Mouse (Mus musculus): ENCODE measurements around the gene Hist3h2ba.
"Not testable (repeated sequence)": the region's sequence is repeated elsewhere in the genome, so short reads cannot be mapped to it uniquely, and the experiment has no call there.

Hist3h2ba gene

DNA sequence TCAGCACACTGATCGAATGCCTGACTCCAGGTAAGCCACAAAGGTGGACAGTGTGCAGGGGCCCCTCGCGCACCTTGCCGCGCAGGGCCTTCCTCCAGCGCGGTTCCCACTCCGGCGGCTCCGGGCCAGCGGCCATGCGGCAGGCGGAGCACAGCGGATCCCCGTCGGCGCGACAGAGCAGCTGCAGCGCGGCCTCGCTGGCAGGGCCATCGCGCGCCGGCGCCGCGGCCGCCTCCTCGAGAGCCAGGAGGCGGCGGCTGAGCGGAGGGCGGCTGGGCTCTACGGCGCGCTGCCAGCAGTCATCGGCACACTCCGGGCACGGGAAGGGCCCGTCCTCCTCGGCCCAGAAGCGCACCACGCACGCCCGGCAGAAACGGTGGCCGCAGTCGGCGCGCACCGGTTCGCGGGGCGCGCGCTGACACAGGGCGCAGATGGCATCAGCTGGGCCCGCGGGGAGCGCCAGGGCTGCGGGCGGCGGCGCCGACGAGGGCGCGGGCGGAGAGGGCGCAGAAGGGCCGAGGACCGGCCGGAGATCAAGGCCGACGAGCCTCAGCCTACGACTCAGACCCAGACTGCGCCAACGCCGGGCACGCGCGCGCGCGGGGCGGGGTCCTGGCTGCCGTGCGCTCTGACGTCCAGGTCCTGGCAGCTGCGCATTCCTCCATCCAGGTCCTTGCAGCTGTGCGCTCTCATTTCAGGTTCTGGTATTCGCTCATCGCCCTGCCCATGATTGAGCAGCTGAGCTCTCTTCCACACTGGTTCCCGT, 10.2 kb upstream of the Hist3h2ba start, which contains the start of gene Rnf187:
TSS of gene Rnf187 (minus strand) at position 595 of the 766 bp plus-strand sequence.
- DNase-seq (ENCODE audit: low spot score): peak; percentile 90

GRCm38 (mm10) chr11:58939088-58939439, 9.7 kb upstream of the Hist3h2ba start:
- DNase-seq (ENCODE audit: low spot score): no peak

DNA sequence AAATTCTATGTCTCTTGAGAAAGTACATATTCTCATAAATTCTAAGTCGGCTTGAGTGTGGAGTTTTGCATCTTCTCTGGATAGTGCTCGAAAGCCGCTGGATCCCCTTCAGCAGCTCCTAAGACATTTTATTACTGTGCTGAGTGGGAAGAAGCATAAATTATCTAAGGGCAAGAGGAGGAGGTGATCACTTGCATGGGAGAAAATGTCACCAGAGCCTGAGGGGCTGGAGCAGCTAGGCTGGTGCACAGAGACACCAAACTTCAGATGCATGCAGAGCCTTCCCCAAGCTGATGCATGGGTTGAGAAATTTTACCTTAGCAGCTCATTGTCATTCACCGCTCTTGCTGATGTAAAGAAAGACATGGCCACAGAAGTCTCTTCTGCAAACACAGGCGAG, 4.6 kb upstream of the Hist3h2ba start:
- DNase-seq (ENCODE audit: low spot score): no peak

GRCm38 (mm10) chr11:58947306-58947705, 1.4 kb upstream of the Hist3h2ba start:
- no peak for DNase-seq (ENCODE audit: low spot score)

- no peak for DNase-seq (ENCODE audit: low spot score)
Observed at GRCm38 (mm10) chr11:58947798-58948528, 757 bp upstream of the Hist3h2ba start.

GRCm38 (mm10) chr11:58949480-58950431, 1.0 kb downstream of the Hist3h2ba start:
- DNase-seq (ENCODE audit: low spot score): no peak

DNA sequence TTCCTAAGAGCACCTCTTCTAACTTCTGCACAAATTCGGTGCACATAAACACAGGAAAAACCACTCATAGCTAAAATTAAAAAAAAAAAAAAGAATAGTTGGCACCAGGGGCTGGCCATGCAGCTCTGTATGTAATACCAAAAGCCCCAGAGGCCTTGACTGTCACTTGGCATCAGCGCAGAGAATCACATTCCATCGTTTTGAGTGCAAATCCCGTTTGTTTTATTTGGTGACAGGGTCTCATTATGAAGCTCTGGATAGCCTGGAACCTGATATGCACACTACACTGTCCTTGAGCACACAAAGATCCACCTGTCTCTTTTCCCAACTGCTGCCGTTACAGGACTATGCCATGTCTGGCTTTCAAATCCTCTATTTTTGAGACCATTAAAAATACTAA, 2.5 kb downstream of the Hist3h2ba start:
- DNase-seq (ENCODE audit: low spot score): no peak

DNA sequence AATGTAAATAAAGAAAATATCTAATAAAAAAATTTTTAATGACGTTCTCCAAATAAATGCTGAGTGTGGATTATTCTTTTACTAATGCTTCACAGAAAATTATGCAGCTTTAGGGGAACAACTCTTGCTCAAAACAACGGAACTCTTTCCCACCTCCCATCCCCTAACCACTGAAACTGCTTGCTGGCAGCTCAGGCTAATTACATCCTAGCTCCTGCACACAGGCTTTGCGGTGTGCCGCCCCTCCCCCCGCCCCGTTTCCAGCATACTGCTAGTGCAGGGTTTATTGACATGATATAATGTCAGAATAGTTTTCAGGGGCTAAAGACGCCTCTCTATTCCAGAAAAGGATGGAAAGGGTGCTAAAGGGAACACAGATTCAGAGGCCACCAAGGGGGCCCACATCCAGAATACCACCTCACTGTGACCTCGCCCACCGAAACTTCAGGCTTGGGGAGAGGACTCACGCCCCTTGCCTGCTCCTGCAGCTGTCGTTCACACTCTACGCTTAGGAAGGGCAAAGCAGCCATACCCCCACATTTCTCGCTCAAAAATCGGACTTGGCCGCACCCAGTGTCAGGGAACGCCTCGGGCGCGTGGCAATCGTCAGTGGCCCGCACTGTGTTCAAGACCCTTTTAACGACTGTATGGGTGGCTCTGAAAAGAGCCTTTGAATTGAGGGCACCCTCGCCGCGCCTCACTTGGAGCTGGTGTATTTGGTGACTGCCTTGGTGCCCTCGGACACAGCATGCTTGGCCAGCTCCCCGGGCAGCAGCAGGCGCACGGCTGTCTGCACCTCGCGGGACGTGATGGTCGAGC, 4.8 kb downstream of the Hist3h2ba start:
- no peak for DNase-seq (ENCODE audit: low spot score)

GRCm38 (mm10) chr11:58954170-58954419, 5.4 kb downstream of the Hist3h2ba start:
- DNase-seq (ENCODE audit: low spot score): not testable (repeated sequence)

DNA sequence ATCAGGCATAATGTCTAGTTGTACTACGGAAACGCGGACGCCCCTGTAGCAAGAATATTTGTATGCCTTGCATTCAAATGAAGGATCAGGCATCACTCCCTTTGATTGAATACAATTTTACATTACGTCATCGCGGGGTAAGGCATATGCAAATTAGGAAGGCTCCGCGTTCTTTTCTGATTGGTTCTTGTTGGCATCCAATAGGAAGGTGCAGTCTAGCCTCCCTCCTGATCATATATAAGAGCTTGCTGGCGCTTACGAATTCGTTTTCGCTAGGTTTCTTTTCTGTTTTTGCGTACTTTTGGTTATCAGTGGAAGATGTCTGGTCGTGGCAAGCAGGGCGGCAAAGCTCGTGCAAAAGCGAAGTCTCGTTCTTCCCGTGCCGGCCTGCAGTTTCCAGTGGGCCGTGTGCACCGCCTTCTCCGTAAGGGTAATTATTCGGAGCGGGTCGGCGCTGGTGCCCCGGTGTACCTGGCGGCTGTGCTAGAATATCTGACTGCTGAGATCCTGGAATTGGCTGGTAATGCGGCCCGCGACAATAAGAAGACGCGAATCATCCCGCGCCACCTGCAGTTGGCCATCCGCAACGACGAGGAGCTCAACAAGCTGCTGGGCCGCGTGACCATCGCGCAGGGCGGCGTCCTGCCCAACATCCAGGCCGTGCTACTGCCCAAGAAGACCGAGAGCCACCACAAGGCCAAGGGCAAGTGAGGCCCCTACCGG, 5.9 kb downstream of the Hist3h2ba start, which contains the start of the genes Hist3h2a and Trim17:
TSS of gene Hist3h2a (plus strand) at position 266 of the 723 bp plus-strand sequence.
TSS of gene Trim17 (plus strand) at position 266 of the 723 bp plus-strand sequence.
- DNase-seq (ENCODE audit: low spot score): peak; percentile 71

DNA sequence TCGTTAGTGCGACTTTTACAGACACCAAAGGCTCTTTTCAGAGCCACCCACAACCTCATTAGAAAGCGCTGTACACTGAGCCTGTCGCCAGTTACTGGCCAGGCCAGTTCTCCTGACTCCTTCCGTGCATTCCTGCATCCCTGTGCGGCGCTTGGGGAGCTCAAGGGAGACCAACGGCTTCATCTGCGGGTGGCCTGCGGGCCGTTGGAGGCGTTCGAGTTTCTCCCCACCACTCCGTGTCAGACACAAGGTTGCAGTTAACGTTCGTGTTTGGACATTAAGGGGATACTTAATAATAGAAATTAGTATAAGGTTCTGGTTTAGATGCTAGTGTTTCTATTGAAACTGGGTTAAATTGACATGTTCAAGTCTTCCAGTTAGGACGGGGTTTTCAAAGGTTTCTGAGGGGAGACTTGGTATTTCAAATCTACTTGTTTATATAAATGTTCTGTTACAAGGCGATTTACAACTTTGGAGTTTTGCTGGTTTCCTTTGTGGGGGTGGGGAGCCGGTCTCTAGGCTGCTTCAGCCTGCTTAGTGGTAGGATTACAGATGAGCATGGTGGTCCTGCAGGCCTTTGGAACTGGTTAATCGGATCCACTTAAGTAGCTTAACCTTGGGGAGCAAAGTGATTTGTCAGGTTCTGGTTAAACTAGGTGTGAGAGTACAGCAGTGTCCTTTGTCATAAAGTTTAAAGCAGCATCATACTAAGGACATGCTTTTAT, 6.6 kb downstream of the Hist3h2ba start:
- DNase-seq (ENCODE audit: low spot score): no peak

GRCm38 (mm10) chr11:58955868-58956257, 7.1 kb downstream of the Hist3h2ba start:
- no peak for DNase-seq (ENCODE audit: low spot score)

- DNase-seq (ENCODE audit: low spot score): no peak
Observed at GRCm38 (mm10) chr11:58957226-58957914, 8.7 kb downstream of the Hist3h2ba start.

GRCm38 (mm10) chr11:58958536-58958935, 9.8 kb downstream of the Hist3h2ba start:
- DNase-seq (ENCODE audit: low spot score): no peak

- no peak for DNase-seq (ENCODE audit: low spot score)
Observed at GRCm38 (mm10) chr11:58959186-58959825, 10.6 kb downstream of the Hist3h2ba start.

- DNase-seq (ENCODE audit: low spot score): peak; percentile 57
Observed at GRCm38 (mm10) chr11:58959921-58960465, 11.3 kb downstream of the Hist3h2ba start.

DNA sequence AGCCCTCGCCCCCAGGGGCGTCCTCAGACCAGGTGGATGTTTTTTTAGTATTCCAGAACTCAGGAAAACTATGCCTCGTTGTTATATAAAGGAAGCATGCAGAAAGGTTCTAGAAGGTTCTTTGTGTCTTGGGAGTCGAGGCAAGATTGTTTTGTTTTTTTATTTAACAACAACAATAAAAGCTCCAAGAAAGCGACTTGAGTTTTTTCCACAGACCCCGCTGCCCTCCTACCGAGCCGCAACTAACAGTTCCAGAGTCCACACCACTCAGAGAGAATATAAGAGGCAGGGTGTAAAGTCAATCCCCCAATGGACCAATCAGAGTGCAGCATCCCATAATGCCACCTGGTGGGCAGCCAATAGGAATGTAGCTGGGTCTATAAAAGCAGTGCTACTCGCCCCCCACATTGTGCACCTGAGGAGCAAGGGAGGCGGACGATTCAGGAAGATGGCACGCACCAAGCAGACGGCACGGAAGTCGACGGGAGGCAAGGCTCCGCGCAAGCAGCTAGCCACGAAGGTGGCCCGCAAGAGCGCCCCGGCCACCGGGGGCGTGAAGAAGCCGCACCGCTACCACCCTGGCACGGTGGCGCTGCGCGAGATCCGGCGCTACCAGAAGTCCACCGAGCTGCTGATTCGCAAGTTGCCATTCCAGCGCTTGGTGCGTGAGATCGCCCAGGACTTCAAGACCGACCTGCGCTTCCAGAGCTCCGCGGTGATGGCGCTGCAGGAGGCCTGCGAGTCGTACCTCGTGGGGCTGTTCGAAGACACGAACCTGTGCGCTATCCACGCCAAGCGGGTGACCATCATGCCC, 12.9 kb downstream of the Hist3h2ba start:
- DNase-seq (ENCODE audit: low spot score): no peak

DNA sequence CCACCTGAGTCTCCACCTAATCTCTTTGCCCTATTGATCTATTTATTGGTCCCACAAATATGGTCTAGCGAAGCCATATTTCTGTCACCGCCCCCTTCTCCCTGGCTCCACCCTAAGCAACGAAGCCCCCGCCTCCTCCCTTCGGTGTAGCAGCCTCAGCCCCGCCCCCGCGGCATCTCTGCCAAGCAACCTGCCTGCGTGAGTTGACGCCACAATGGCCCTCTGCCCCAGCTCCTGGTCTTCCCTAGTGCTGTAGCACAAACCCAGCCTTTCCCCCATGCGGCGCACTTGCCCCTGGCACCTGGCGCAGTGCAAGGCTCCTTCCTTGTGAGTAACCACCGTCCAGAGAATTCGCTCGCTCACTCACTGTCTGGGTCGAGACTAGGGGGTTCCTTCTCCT, 14.8 kb downstream of the Hist3h2ba start:
- DNase-seq (ENCODE audit: low spot score): no peak
